Mouse (Mus musculus) adrenal gland, adult 8-10 months (tissue): ENCODE results near the gene Scrn1. TPM values are rescaled to one million over a fixed set of nuclear protein-coding genes. Genes with fewer than 3 reads are reported as not detected.

ENCODE experiments used
- DNase-seq: peaks from one replicate; pipeline ENCODE4 v3.0.0; 2022
- total RNA-seq, 4 experiments: library from RNA; stranded (reverse); gene quantifications; 2 replicates each; pipeline ENCODE4 v1.2.4; 2022

The Scrn1 gene
- total RNA-seq, 4 experiments from 2014 or later, result 34.1 to 73.9 (median 49.6) TPM

- DNase-seq, result no peak
Measured at GRCm38 (mm10) chr6:54528666-54529065, 37.6 kb downstream of the Scrn1 start.

GRCm38 (mm10) chr6:54518758-54519157 is 47.5 kb downstream of the Scrn1 start:
- no peak for DNase-seq

- DNase-seq, result no peak
Measured at GRCm38 (mm10) chr6:54516512-54517134, 49.7 kb downstream of the Scrn1 start.

- no peak for DNase-seq
Measured at GRCm38 (mm10) chr6:54512256-54512655, 54.0 kb downstream of the Scrn1 start.

- DNase-seq, result no peak
Measured at GRCm38 (mm10) chr6:54509264-54509663, 57.0 kb downstream of the Scrn1 start.

GRCm38 (mm10) chr6:54508256-54508793 is 58.0 kb downstream of the Scrn1 start:
- no peak for DNase-seq

GRCm38 (mm10) chr6:54507808-54508207 is 58.5 kb downstream of the Scrn1 start:
- DNase-seq, result no peak

GRCm38 (mm10) chr6:54507002-54507401 is 59.3 kb downstream of the Scrn1 start:
- DNase-seq, result no peak

GRCm38 (mm10) chr6:54506318-54506717 is 60.0 kb downstream of the Scrn1 start:
- DNase-seq, result no peak

GRCm38 (mm10) chr6:54502661-54503115 is 63.6 kb downstream of the Scrn1 start:
- DNase-seq, result peak; percentile 65

- no peak for DNase-seq
Measured at GRCm38 (mm10) chr6:54496214-54496613, 70.1 kb downstream of the Scrn1 start.

- peak; percentile 52 for DNase-seq
Measured at GRCm38 (mm10) chr6:54494612-54495398, 71.5 kb downstream of the Scrn1 start.

- no peak for DNase-seq
Measured at GRCm38 (mm10) chr6:54494097-54494496, 72.2 kb downstream of the Scrn1 start.

GRCm38 (mm10) chr6:54491074-54491473 is 75.2 kb downstream of the Scrn1 start:
- DNase-seq, result no peak

GRCm38 (mm10) chr6:54485973-54486569 is 80.2 kb downstream of the Scrn1 start:
- DNase-seq, result no peak

- DNase-seq, result no peak
Measured at GRCm38 (mm10) chr6:54485435-54485901, 80.8 kb downstream of the Scrn1 start.

GRCm38 (mm10) chr6:54485000-54485399 is 81.3 kb downstream of the Scrn1 start:
- no peak for DNase-seq

GRCm38 (mm10) chr6:54481390-54482112 is 84.7 kb downstream of the Scrn1 start:
- no peak for DNase-seq

GRCm38 (mm10) chr6:54478646-54479324 is 87.5 kb downstream of the Scrn1 start:
- DNase-seq, result no peak

- no peak for DNase-seq
Measured at GRCm38 (mm10) chr6:54475926-54476667, 90.2 kb downstream of the Scrn1 start.
